Mouse (Mus musculus) thymus, postnatal 25 days (tissue): ENCODE data around the gene Mctp2.

Experiments
- DNase-seq: peaks from one replicate; pipeline ENCODE4 v3.0.0; 2022

Mctp2 gene

GRCm38 (mm10) chr7:72162256-72162655, 144.2 kb downstream of the Mctp2 start:
- no peak for DNase-seq

GRCm38 (mm10) chr7:72159513-72160063, 146.8 kb downstream of the Mctp2 start:
- no peak for DNase-seq

GRCm38 (mm10) chr7:72150799-72151708, 155.4 kb downstream of the Mctp2 start:
- DNase-seq: no peak

- DNase-seq: no peak
Measured at GRCm38 (mm10) chr7:72149073-72149472, 157.3 kb downstream of the Mctp2 start.

GRCm38 (mm10) chr7:72146849-72147248, 159.6 kb downstream of the Mctp2 start:
- no peak for DNase-seq

GRCm38 (mm10) chr7:72145726-72146520, 160.5 kb downstream of the Mctp2 start:
- no peak for DNase-seq

- no peak for DNase-seq
Measured at GRCm38 (mm10) chr7:72138701-72139100, 167.7 kb downstream of the Mctp2 start.

GRCm38 (mm10) chr7:72120986-72121385, 185.4 kb downstream of the Mctp2 start:
- DNase-seq: no peak

GRCm38 (mm10) chr7:72119713-72120112, 186.7 kb downstream of the Mctp2 start:
- DNase-seq: no peak

GRCm38 (mm10) chr7:72117376-72118077, 188.9 kb downstream of the Mctp2 start:
- DNase-seq: no peak

- no peak for DNase-seq
Measured at GRCm38 (mm10) chr7:72115073-72115472, 191.3 kb downstream of the Mctp2 start.

- DNase-seq: no peak
Measured at GRCm38 (mm10) chr7:72110578-72110977, 195.8 kb downstream of the Mctp2 start.

- DNase-seq: no peak
Measured at GRCm38 (mm10) chr7:72108639-72109399, 197.6 kb downstream of the Mctp2 start.

- no peak for DNase-seq
Measured at GRCm38 (mm10) chr7:72104170-72104569, 202.2 kb downstream of the Mctp2 start.

GRCm38 (mm10) chr7:72103654-72104053, 202.8 kb downstream of the Mctp2 start:
- DNase-seq: no peak

- no peak for DNase-seq
Measured at GRCm38 (mm10) chr7:72100683-72101082, 205.7 kb downstream of the Mctp2 start.

GRCm38 (mm10) chr7:72098603-72099002, 207.8 kb downstream of the Mctp2 start:
- no peak for DNase-seq

- no peak for DNase-seq
Measured at GRCm38 (mm10) chr7:72096973-72097372, 209.4 kb downstream of the Mctp2 start.

GRCm38 (mm10) chr7:72096433-72096832, 210.0 kb downstream of the Mctp2 start:
- no peak for DNase-seq

- DNase-seq: no peak
Measured at GRCm38 (mm10) chr7:72089463-72090175, 216.8 kb downstream of the Mctp2 start.

- no peak for DNase-seq
Measured at GRCm38 (mm10) chr7:72080705-72081104, 225.7 kb downstream of the Mctp2 start.
